Mouse (Mus musculus): ENCODE results near the gene Mtfr1l. TPM values are rescaled to one million over a fixed set of nuclear protein-coding genes. Genes with fewer than 3 reads are reported as not detected.

Gene Mtfr1l
- total RNA-seq, 2 experiments from 2014 or later = 82.8 to 84.5 TPM

DNA sequence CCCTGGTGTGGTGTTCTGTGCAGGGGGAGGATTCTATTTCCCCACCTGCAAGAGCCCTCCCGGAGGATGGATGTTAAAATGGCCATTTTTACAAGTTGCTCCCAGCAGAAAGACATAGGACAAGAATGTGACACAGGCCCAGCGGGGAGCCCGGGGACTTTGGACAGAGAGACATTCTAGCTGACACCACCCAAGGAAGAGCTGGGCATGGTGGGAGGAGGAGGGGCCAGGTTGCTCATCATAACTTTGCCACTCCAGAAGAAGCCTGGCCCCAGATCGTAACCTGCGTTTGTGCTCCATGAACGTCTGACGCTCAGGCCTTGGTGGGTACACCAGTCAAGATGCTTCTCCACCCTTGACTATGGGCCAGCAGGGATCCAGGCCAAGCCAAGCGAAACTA, 25.5 kb upstream of the Mtfr1l start:
- DNase-seq (ENCODE audit: extremely low spot score in 1 of 2, low spot score in 2 of 2) = no peak
- intact Hi-C loops (cut with DNase I) = no loop called here

DNA sequence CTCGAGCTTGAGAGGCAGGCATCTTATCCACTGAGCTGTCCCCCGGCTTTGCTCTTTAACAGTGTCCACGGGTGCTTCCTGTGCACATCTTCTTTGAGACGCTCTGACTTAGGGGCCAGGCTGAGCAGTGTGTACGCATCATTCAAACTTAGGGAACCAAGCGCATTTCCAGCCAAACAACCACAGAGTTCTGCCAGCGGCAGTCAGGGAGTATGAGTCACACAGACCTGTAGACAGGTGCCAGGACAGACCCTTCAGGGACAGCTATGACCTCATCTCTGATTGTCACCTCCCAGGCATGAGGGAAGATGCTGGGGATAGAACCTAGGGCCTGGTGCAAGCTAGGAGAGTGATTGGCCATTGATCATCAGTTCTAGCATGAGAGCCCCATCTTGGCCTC, 24.0 kb upstream of the Mtfr1l start:
- DNase-seq (ENCODE audit: extremely low spot score in 1 of 2, low spot score in 2 of 2) = no peak
- intact Hi-C loops (cut with DNase I) = no loop called here

DNA sequence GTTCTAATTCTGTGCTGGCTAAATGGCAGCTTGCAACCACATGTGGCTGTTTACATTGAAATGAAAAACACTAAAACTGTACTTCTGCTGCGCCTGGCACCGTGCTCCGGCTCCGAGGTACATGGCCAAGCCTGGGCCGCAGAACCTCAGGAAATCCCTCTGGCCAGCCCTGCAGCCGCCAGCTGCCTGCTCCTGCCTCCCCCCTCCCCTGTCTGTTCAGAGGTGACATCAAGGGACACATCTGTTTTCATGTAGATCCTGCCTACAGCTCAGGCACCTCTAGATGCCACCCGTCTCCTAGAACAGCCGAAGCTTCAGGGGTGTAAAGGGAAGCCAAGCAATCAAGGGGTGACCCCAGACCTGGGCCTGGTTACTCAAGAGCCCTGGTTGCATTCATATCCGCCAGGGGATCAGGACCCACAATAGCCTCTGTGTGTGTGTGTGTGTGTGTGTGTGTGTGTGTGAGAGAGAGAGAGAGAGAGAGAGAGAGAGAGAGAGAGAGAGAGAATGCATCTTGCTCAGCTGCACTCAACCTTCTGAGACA, 23.5 kb upstream of the Mtfr1l start:
- no peak for DNase-seq (ENCODE audit: extremely low spot score in 1 of 2, low spot score in 2 of 2)
- intact Hi-C loops (cut with DNase I) = no loop called here

DNA sequence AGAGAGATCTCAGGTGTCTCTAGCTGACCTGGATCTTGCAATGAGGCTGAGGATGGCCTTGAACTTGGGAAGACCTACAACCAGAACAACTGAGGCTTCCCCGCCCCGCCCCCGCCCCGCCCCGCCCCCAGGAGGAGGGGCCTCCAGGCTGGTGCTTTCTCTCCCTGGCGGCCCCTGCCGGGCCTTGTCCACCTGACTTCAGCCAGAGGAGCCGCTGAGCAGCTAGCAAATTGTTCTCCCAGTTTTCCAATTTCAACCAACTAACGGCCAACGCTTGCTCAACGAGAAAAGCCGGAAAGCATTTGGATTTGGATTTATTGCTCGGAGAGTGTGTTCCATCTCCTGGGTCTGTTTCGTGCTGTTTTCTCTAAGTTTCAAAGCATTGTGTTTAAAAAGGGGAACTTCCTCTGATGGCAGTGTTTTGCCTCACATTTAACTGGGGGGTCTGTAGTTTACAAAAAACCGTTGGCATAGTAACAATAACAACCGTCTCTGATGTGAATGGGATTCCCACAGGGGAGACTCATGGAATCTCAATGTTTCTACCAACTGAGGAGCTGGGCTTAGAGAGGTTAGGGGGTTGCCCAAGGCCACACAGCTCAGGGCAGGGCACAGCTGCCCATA, 22.6 kb upstream of the Mtfr1l start:
- no peak for DNase-seq (ENCODE audit: extremely low spot score in 1 of 2, low spot score in 2 of 2)
- intact Hi-C loops (cut with DNase I) = no loop called here

DNA sequence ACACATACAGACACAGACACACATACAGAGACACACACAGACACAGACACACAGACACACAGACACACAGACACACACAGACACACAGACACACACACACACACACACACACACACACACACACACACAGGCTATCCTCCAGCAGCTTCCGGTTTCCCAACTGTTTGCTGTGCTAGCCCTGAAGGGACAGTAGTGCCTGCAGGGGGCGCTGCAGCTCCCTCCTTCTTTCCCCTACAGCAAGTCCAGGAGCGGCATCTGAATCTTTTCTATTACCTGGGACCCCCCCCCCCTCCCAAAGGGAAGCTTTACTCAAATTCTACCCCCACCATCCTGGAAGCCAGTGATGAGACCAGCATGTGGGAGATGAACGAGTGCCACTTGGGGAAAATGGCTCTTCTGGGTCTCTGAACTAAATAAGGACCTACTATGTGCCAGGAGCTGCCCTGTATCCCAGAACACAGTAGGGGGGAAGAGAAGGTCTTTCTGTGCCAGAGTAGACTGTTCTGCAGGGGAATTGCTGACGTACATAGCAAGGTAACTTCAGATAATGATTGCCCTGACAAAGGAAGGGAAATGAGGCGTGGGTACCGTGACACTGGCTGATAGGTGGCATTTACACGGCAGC, 20.9 kb upstream of the Mtfr1l start:
- intact Hi-C loops (cut with DNase I) = no loop called here
- peak in 1 of 2 experiments; percentile 79 for DNase-seq (ENCODE audit: extremely low spot score in 1 of 2, low spot score in 2 of 2)

DNA sequence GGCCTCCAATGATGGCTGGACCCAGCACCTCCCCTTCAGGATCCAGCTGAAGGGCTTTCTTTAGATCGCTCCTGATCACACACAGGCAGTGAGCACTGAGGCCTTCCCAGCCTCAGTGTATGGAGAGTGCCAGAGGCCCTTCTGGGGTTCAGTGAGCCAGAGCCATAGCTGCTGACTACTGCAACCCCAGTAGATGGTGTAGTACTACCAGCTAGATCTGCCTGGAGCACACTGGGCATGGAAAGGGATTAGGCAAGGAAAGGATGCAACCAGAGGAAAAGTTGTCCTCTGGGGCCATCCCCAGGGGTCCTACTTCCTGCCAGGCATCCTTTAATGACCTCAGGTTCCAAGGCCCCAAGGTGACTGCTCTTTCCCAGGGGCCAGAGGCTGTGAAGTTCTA, 18.4 kb upstream of the Mtfr1l start:
- intact Hi-C loops (cut with DNase I) = loop anchor here (5.0 kb wide), 1 partner anchor 149 kb away; the partner anchor contains the start of gene Man1c1
- no peak for DNase-seq (ENCODE audit: extremely low spot score in 1 of 2, low spot score in 2 of 2)

DNA sequence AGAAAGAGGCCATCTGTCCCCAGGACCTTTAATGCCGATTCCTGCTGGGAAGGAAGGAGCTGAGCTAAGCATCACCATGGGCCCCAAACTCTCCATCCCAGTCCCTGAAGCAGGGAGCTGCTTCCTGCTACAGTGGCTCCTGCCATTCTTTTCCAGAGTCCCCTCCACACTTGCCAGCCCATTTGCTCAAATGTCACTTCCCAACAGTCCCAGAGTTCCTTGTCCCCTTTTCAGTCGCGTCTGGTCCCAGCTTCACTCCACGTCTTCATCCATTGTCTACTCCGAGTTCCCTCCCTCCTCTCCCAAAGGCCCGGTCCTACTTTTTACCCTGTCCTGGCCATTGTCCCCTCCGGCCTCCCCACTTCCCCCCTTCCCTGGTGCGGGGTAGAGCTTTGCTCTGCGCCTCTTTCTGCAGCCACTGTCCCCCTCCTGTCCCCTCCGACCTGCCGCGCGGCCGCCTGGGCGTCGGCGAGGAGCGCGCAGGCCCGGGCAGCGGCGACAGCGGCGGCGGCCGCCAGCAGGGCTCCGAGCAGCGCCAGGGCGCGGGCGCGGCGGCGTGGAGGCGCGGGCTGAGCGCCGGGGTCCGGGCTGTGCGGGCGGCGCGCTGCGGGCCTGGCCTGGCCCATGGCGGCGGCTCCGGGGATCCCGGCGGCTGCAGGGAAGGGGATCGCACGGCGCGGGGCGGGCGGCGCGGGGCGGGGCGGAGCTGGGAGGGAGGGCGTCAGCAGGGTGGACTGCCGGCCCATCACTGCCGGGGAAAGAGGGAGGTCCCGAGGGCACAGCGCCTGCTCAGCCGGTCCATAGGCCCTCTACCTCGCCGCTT, 16.5 kb upstream of the Mtfr1l start, which contains the start of gene Selenon:
TSS of gene Selenon (minus strand) at position 673 of the 823 bp plus-strand sequence.
- peak in 1 of 2 experiments; percentile 86 for DNase-seq (ENCODE audit: extremely low spot score in 1 of 2, low spot score in 2 of 2)
- intact Hi-C loops (cut with DNase I) = loop anchor here (5.0 kb wide), 1 partner anchor 151 kb away; the partner anchor contains the start of gene Man1c1

DNA sequence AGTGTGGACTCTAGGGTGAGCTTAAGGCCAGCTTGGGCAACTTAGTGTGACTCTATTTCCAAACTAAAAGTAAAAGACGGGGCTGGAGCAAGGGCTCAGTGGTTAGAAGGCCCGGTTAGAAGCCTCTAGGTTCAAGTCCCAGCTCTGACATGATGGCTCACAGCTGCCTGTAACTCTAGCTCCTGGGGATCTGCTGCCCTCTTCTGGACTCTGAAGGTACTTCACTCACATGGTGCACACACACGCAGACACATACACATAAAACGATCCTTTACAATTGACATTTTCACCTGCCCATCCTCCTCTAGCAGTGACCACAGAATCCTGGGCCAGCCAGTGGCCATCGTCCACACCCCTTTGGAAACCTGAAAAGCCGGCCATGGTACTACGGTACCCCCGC, 14.7 kb upstream of the Mtfr1l start:
- DNase-seq (ENCODE audit: extremely low spot score in 1 of 2, low spot score in 2 of 2) = no peak
- intact Hi-C loops (cut with DNase I) = loop anchor here (5.0 to 10.0 kb wide), 2 partner anchors 152 to 335 kb away; partner anchors contain the start of gene Man1c1

DNA sequence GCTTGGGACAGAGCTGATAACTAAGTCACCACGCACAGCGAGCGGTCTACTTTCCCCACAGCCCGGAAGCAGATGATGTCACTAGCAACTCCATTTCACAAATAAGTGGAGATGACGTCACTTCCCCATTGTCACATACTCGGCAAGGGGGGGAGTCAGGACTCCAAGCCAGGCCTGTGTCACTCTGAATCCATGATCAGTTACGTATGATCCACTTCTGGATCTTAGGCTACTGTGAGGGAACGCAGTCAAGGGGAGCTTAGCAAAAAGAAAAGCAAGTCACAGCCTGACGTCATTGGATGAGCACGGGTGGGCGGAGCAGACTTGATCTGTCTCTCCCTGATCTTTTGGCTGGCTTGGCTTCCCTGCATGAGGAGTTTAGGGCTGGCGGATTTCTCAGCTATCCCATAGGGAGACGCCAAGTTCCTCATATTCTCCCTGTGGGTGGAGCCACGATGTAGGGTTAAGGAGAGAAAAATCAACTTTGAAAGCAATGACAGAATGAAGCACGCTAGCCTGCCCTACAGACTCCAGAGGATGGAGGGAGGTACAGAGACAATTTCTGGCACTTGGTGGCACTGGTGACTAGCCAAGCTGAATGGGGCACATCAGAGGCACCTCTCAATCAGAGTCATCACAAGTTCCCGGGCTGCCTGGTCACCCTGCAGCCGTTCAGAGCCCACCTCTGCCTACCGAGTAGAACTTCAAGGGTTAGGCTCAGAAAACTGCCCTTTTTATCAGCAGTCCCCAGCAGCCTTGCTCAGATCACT, 13.2 kb upstream of the Mtfr1l start:
- DNase-seq (ENCODE audit: extremely low spot score in 1 of 2, low spot score in 2 of 2) = no peak
- intact Hi-C loops (cut with DNase I) = loop anchor here (10.0 kb wide), 1 partner anchor 336 kb away; no protein-coding TSS in a partner anchor

DNA sequence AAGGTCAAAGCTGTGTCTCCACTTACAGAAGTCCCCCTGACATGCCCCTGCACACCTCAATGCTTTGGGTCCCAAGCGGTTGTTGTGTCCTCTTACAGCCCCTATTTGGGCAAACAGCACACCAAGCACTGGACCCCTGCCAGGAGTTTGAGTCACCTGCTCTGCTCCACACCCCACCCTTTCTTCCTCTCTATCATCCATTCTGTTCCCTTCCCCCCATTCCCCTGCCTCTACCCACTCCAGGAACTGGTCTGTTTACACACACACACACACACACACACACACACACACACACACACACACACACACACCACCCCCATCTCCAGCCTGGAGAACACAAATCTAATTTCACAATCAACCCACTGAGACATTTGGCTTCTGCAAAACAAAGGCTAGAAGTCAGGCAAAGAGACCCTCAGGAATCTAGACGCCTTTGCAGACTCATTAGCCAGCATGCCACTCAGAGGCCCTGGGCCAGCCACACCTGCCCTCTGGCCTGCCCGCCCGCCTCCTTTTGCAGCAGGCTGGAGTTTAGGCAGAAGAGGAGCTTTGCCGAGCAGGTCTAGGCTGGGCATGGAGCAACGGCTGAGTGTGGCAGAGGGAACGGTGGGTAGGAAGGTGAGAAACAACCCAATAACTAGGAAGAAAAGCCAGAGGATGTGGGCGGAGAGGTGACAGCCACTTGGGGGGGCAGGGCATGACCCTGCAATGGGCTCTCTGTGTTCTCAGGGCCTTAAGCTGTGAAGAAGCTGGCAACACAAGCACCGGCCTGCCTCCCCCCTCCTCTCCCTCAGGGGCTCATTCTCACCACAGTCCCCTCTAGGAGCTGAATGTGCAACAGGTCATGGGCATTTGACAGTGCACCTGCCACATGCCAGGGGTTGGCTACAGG, 11.9 kb upstream of the Mtfr1l start:
- intact Hi-C loops (cut with DNase I) = loop anchor here (10.0 kb wide), 1 partner anchor 338 kb away; no protein-coding TSS in a partner anchor
- DNase-seq (ENCODE audit: extremely low spot score in 1 of 2, low spot score in 2 of 2) = no peak

DNA sequence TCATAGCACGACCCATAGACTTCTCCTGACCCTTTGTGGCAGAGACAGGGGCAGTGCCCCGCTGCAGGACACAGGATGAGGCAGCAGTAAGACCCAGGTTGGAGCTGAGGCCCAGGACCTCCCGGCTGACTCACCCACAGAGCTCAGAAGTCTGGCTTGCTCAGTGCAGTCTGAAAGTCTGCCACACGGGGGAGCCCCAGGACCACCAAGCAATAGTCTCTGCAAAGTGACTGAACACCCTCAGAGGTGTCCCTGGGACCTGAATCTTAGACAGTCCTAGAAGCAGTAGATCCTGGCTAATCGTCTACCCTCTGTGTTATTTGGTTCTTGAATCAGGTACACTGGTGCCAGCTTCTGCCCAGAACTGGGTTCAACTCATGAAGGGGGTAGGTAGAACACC, 8.1 kb upstream of the Mtfr1l start:
- peak; percentile 84 to 89 for DNase-seq (ENCODE audit: extremely low spot score in 1 of 2, low spot score in 2 of 2)
- intact Hi-C loops (cut with DNase I) = loop anchor here (5.0 to 10.0 kb wide), 2 partner anchors 254 to 342 kb away; no protein-coding TSS in a partner anchor

DNA sequence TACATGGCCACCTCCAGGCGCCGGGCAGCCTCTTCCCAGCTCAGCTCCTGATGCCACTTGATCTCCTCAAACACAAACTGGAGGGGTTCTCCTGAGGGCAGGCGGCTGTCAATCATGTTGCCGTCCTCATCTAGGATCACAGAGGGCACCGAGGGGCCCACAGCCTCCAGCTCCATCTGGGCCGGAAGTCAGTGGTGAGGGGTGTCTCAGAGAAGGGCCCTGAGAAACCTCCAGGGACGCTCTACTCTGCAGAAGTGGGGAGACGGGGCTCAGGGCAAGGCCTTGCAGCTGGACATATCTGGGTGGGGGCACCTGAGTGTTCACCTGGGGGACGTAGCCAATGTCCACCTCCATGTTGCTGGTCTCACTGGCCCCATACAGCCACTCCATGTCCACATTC, 7.5 kb upstream of the Mtfr1l start:
- DNase-seq (ENCODE audit: extremely low spot score in 1 of 2, low spot score in 2 of 2) = no peak
- intact Hi-C loops (cut with DNase I) = loop anchor here (5.0 to 10.0 kb wide), 2 partner anchors 255 to 342 kb away; no protein-coding TSS in a partner anchor

DNA sequence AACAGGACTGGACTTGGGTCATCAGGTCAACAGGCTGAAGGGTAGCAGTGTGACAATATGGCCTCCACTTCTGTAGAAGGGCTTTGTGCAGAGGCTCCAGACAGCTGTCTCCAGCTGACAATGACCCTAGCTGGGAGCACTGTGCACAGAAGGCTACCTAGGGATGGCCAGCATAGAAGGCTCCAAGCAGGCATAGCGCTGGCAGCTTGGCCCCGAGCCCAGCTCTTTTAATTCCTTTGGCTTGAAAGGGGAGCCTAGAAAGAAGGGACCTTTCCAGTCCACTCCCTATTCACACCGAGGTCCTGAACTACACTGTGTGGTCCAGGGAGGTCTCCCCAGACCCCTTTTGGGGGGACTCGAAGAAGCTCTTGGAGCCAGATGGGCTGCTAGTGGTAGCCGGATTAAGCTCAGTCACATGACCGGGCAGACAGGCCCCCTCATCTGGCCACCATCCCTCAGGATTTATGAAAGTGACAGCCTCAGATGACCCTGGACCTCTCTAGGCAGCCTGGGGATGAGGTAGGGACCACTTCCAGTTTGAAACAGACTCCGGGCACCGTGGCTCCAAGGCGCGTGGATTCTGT, 3.9 kb upstream of the Mtfr1l start:
- intact Hi-C loops (cut with DNase I) = no loop called here
- no peak for DNase-seq (ENCODE audit: extremely low spot score in 1 of 2, low spot score in 2 of 2)

DNA sequence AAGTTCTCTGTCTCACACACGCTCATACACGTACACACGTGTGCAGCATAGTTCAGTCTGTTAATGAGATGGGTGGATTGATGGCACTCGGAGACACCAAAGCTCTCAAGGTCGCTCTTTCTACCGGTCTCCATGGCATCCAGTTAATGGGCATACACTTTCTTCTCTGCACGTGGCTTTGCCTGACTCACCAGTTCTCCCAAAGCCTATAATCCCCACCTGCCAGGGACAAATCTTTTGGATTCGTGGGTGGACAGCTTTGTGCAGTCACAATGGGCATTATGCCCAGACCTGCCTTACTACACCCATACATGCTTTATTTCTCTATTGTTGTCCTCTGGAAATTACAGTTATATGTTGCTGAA, 582 bp upstream of the Mtfr1l start:
- intact Hi-C loops (cut with DNase I) = no loop called here
- no peak for DNase-seq (ENCODE audit: extremely low spot score in 1 of 2, low spot score in 2 of 2)

DNA sequence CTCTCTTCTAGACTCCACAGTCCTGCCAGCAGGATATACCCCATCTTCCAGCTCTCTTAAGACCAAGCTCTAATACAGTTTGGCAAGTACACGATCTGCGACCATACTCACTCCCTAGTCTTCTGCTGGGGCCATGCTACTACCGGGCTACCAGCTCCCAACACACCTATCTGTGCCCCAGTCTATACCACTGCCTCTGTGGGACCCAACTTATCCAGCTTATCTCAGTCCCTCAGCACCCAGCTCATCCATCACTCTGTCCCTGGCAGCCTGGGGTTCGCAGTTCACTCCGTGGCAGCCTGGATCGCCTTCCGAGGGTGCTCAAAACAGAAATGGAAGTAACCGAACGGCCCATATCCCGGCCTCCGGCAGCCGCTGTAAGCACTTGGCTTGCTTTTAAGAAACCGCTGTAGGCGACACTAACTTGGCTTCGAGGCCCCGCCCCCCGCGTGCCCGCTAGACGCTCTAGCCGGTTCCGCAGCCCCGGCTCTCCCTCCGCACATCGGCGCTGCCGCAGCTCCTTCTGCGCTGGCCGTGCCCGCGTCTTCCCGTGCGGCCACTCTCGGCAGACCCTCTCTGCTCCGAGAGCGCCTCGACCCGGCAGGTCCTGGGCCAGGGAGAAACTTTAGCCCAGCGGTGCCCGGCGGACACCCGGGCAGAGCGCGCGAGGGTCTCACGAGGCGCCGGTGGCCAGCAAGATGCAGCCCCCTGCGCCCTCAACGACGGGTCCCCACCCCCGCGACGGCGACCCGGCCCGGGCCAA, 882 bp downstream of the Mtfr1l start:
- peak in 1 of 2 experiments; percentile 86 for DNase-seq (ENCODE audit: extremely low spot score in 1 of 2, low spot score in 2 of 2)
- intact Hi-C loops (cut with DNase I) = no loop called here

DNA sequence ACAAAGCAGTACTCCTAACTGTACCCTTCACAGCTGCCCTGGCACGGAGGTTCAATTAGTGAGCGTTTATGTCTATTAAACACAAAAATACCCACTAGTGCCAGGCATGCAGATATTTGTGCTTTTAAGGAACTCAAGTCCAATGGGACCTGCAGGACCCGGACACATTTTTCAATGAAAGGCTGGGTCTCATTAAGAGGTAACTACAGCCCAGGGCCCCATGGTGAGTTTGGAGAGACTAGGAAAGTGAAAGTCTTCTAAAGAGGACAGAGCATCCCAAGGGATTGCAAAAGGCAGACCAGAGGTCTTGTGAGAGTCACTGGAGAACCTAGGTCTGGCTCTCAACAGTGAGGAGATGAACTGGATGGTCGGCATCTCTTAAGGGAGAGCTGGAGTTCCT, 1.8 kb downstream of the Mtfr1l start:
- no peak for DNase-seq (ENCODE audit: extremely low spot score in 1 of 2, low spot score in 2 of 2)
- intact Hi-C loops (cut with DNase I) = no loop called here

DNA sequence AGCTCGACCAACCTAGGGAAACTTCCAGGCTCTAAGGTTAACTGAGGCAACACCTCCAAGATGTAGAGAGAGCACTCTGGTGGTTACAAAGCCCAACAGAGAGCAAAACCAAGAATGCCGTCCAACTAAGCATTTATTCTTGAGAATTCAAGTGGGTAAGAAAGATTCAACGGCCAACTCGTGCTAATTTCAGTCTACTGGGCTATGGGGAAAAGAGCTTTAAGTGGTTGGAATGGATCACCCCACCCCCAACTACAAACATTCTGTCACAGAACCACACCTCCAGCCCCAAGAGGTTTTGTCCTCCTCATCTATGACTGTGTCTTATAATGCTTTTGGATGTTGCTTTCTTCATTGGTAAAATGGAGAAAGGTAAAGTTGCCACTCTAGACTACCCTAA, 2.3 kb downstream of the Mtfr1l start:
- intact Hi-C loops (cut with DNase I) = no loop called here
- DNase-seq (ENCODE audit: extremely low spot score in 1 of 2, low spot score in 2 of 2) = no peak
